Mouse (Mus musculus): ENCODE data around the gene Gatad2a. TPM values are rescaled to one million over a fixed set of nuclear protein-coding genes. Genes with fewer than 3 reads are reported as not detected.

The Gatad2a gene
- polyA plus RNA-seq, 1 experiment = 79.8 TPM

DNA sequence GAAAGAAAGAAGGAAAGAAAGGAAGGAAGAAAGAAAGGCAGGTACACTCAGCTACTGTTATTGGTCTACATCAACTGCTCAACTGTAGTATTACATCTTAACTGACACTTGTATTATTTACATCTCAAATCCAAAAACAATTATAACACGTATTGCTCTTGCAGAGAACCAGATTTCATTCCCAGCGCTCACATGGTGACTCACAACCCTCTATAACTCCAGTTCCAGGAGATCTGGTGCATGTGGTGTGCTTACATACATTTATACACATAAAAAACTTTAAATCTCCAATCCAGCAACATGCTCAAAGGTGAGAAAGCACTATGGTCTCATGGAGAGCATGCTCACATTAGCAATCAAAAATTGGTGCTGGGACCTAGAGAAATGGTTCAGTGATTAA, 4.0 kb upstream of the Gatad2a start:
- no peak for TF ChIP-seq GATA1 (IDR thresholded peaks at IDR 0.05; ENCODE audit: low read length)

DNA sequence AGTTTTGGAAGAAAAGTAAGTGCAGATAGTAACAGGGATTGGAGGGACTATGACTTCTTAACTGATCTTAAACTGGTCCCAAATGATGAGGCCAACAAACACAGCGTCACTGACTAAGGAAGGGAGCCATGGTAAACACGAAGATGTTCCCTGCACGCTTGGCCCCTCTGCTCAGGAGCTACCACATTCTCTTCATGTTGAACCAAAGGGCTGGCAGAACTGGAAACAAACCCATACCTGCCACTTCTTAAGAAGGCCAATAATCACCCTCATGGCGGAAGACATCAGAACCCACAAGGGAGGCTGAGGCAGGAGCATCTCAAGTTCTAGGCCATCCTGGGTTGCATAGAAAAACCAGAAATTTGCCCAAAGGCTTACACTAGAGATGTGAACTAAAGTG, 3.1 kb upstream of the Gatad2a start:
- no peak for TF ChIP-seq GATA1 (IDR thresholded peaks at IDR 0.05; ENCODE audit: low read length)

DNA sequence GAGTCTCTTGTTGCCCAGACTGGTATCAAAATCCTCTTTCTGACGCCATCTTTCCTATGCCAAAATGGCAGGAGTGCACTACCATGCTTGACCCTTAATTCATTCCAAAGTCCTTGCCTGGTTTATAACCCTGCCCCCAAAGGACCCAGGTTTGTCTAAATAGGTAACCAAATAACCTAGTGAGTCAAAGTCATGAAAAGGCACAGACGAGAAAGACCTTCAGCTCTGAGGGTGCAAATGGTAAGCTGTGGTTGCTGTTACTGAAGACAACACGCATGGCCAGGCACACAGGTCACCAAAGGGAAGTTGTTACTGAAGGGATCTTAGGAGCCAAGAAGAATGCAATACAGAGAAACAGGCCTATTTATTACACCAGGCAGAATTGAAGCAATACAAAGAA, 2.5 kb upstream of the Gatad2a start:
- TF ChIP-seq GATA1 (IDR thresholded peaks at IDR 0.05; ENCODE audit: low read length) = no peak

DNA sequence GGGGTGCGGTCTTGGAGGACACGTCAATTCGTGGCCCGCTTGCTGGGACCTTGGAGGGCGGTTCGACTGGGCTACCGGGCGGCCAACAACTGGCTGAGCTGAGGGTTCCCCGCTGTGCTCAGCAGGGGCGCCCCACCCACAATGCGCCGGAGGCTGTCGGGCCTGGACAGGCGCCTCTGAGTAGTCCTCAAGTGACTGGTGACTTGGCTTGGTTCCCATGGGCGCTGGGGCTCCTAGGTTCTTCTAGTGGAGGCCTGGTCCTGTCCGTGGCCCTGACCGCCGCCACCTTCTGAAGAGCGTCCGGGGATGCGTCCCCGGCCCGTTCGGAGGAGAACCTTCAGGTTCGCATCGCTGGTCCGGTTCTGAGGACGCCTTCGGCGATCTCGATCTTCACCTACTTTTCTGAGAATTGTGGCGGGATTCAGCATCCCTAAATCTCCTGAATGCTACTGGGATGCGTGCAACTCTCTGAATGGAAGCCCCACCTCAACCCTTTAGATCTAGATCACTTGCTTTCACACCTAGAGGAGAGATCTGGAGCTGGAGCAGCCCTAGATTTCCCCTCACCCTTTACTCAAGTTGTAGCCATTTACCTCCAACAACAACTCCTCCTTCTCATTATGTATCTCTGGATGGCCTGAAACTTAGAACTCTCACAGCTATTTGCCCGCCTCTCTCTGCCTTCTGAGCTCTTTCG, 553 bp upstream of the Gatad2a start:
- no peak for TF ChIP-seq GATA1 (IDR thresholded peaks at IDR 0.05; ENCODE audit: low read length)

DNA sequence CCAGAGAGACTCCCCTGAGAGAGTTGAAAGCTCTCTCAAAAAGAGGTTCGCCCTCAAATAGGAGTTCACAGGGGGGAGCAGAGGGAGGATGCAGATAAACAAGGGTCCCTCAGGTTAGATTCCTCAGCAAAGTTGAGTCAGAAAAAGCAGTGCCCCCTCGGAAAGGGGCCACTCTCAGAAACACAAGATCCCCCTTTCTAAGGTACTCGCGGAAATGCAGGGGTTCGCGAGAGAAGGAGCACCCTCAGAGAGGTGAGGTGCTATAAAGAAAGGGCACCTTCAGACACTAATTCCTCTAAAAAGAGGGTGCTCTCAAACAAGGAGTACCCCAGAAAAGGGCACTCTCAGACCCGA, 785 bp downstream of the Gatad2a start:
- TF ChIP-seq GATA1 (IDR thresholded peaks at IDR 0.05; ENCODE audit: low read length) = no peak

DNA sequence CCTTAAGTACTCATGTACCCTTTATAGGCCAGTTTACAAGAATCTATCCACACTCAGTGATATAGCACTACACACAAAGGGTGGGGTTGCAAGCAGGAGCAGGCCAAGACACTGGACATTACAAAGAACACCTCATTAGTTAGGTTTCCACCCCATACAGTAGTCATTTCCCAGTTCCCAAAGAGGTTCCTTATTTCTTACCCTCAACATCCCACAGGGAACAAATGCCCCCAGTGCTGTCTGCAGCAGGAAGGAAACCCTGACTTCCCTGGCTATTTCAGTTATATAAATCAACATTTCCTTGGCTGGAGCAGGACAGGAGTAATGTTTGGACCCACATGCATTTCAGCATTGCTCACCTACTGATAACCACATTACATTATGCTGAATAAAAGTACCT, 8.4 kb downstream of the Gatad2a start:
- no peak for TF ChIP-seq GATA1 (IDR thresholded peaks at IDR 0.05; ENCODE audit: low read length)

DNA sequence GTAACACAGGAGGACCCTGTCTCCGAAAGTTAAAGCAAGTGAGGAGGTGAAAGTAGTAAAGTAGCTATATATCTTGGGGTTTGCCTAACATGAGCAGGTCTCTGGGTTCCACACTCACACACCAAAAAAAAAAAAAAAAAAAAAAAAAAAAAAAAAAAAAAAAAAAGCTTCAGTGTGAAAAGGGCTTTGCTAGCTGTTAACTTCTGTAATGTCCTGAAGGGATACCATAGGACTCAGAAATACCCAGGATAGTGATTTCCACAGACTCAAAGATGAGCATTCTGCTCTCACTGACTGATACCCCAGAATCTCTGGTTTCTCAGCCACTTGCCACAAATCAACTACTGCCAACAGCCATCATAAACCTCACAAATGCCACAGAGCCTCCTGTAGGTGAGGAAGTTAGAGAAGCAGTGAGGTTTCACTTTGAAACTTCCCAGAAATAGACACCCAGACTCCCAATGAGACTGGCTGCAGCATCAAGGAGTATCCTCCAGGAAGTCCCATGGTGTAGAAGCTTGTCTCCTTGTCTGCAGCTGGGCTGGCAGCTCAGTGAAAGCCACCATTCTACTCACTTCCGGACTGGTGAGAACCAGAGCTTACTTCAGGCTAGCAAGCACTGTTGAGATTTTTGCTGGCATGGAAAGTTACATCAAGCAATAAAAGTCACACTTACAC, 11.2 kb downstream of the Gatad2a start:
- TF ChIP-seq GATA1 (IDR thresholded peaks at IDR 0.05; ENCODE audit: low read length) = no peak

DNA sequence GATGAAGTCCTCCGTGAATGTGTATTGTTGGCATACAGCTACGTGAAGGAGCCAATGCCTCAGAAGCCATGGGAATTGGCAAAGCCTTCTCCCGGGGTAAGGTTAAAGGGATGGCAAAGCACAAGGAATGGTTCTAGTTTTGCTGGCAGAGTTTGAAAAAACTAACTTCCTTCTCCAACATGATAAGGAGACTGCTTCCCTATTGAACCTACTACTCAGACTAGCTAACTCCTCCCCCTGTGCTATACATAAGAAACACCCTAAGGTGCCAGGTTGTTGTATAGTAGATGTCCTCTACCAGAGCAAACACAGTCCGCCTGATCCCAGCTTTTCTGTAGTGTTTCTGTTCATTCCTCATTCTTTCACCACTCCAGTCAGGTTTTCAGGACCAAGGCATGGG, 17.7 kb downstream of the Gatad2a start:
- no peak for TF ChIP-seq GATA1 (IDR thresholded peaks at IDR 0.05; ENCODE audit: low read length)

DNA sequence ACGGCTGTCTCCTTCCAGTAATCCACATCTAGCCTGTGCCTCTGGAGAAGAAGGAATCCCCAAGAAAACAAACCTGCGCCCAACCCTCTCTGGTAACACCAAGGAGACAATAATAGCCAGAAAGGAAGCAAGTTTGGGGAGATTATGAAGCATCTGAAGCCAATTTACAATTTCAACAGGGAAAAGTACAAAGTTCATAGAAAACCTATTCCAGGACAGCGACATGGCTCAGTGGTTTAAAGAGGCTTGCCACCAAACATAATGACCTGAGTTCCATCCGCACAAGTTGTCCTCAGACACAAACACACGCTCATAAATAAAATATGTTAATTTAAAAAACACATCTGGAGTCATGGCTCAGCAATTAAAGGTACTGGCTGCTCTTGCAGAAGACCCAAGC, 21.4 kb downstream of the Gatad2a start:
- no peak for TF ChIP-seq GATA1 (IDR thresholded peaks at IDR 0.05; ENCODE audit: low read length)

DNA sequence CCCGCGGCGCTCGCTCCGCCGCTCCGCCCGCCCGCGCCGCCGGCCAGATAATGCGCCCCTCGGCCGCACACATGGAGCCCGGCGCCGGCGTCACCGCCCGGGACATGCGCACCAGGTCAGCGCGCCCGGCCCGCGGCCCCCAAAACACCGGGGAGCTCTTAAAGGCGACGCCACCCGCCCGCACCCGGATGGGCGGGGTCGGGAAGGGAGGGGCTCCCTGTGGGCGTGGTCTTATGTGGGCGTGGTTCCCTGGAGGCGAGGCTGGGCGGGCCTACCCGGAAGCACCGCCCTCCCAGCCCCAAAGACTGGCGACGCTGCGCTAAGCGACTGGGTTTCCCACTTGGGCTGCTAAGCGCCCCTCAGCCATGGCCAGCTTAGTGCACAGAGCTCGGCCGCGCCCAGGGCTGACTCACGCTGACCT, 22.0 kb downstream of the Gatad2a start:
- no peak for TF ChIP-seq GATA1 (IDR thresholded peaks at IDR 0.05; ENCODE audit: low read length)

DNA sequence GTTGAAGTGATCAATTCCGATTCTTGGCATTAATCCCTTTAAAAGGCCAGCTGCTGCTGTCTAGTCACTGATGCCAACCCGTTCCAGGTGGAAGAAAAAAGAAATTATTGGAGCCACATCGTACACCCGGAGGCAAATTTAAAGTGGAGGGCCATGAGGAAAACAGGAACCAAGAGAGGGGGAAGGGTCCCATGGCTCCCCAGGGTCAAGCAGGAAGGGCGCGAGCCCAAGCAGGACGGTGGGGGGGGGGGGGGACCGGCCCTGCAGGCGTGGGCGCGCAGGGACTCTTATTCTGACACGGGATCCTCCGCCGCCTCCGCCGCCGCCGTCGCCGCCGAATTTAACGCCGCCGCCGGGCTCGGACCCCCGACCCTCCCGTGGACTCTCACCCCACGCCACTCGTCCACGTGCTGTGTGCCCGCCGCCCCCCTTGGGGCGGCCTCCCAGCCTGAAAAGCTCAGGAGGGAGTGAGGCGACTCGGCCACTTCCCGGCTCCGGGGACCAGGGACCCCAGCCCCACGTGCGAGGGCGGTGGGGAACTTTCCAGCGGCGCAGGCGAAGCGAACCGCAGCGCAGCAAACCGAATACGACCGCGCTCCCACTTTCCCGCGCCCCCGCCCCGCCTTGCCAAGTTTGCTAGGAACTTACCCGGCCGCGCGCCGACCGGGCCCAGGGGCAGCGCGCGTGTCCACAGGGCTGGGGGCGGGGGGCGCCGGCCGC, 22.6 kb downstream of the Gatad2a start:
- TF ChIP-seq GATA1 (IDR thresholded peaks at IDR 0.05; ENCODE audit: low read length) = no peak

DNA sequence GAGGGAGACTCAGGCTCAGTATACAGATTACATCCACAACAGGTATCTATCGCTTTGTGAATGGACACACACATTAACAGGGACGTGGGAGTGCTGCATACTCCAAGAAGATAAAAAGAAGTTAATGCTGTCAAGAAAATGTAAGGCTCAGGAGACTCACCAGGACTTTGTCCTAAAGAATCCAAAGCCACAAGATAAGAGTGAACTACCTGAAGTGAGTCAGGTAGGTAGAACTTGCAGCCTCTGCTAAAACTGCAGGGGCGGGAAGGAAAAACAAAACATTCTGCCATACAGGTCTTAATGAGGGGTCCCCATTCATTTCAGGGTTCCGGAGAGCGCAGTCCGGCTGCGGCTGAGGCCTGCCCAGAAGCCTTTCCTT, 23.1 kb downstream of the Gatad2a start:
- TF ChIP-seq GATA1 (IDR thresholded peaks at IDR 0.05; ENCODE audit: low read length) = no peak

DNA sequence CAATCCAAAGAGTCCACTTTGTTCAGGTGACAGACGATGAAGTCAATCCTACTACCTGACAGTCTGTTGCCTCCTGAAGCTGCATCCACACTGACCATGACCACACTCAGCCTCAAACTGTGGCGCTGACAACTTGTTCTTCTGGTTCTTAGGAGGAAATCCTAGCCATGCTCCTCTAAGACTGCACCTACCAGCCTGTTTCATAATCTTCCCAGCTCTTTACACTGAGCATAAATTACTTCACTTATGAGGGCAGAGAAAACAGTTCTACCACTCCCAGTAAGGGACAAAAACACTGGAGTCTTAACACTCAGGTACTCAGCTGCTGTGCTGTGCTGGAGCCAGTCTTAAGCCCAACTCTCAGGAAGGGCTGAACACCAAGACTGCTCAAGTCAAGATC, 25.3 kb downstream of the Gatad2a start:
- no peak for TF ChIP-seq GATA1 (IDR thresholded peaks at IDR 0.05; ENCODE audit: low read length)

DNA sequence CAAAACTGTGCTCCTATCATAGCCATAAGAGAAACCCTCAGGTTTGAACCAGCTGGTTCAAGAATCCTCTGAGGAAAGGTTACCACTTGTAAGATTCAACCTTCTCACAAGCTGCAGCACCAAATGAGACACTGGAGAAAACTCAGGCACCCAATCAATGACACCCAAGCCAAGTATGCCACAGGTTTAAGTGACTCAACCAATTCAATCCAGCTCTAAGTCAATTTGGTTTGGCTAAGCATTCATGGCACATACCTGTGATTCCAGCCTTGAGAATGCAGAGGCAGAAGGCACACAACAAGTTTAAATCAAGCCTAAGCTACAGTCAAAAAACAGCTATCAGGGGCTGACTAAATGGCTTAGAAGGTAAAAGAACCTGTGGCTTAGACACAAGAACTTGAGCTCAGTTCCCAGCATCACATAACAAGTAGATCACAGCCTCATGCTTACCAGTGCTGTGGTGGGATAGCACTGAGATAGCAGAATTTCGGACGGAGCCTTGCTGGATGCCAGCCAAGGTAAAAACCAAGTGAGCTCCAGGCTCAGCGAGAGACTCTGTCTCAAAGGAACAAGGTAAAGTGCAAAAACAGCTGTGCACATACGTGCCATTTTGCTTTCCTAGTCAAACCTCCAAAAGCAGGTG, 28.8 kb downstream of the Gatad2a start:
- no peak for TF ChIP-seq GATA1 (IDR thresholded peaks at IDR 0.05; ENCODE audit: low read length)

DNA sequence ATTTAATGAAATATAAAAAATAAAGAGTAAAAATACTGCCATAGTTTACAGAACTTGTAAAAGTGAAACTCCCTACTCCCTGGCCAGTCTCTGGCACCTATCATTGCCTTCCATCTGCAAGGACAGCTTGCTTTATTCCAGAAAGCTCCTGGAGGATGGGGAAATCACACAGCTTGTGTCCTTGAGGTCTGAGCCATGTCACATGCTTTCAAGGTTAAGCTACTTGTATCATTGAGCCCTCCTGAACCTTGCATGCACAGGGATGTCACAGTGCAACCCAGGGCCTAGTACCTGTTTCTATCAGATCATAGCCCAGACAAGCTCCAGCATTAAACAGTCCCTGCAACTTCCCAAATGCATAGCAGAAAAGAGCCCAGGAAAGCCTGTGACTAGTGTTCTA, 36.9 kb downstream of the Gatad2a start:
- no peak for TF ChIP-seq GATA1 (IDR thresholded peaks at IDR 0.05; ENCODE audit: low read length)

DNA sequence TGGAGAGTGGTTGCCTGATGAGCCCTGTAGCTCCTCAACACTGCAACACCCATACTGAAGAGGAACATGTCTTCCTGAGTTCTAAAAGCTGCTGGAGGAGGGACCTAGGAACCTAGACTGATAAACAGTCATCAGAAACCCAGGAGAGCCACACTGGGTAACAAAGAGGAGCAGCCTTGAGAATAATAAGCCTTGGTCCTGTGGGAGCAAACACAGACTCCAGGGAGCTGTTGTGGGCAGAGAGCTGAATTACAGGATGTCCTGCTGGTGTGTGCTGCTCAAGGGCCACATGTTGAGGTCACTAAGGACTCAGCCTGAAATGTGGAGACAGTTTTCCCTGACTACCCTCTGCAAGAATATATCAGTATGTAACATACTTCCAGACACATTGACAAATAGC, 38.3 kb downstream of the Gatad2a start:
- TF ChIP-seq GATA1 (IDR thresholded peaks at IDR 0.05; ENCODE audit: low read length) = no peak

All from G1E-ER4 (cell line).